Mouse (Mus musculus): ENCODE results near the gene Plekhh3.

DNA sequence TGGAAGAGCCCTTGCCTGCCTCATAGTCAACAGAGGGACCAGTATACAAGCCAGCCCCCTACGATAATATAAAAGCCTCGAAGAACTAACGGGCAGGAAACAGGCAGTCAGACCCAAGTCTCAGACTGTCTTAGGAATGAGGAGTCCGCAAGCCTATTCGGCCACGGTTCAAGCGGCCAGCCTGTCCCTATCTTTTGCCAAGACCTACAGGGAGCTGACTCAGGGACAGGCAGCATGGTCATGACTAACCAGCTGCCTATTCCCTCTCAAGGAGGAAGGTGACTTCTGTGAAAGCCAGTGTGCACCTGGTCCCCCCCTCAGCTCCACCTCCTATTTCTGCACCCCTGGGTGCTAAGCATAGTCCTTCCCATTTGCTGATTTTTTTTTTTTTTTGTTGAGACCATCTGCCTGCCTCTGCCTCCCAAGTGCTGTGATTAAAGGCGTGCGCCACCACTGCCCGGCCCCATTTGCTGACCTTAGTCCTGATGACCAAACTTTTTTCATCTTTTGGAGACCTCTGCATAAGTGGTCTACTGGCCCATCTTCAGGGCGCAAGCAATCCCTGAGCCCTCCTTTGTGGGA, 42.1 kb downstream of the Plekhh3 start:
- TF ChIP-seq MYOD1 (IDR thresholded peaks at IDR 0.05; ENCODE audit: control insufficient read depth, insufficient read length, low read depth) (no peak), MAX (IDR thresholded peaks at IDR 0.05) (no peak)

All from C2C12 (cell line).